Mouse (Mus musculus) c-Kit-negative CD71-positive TER-119-positive erythroid progenitor cells, embryonic 14.5 days (primary cell): ENCODE results near the gene Olfr548-ps1.

Experiments used
- DNase-seq: peaks from one replicate; pipeline ENCODE4 v3.0.0-alpha.2; 2013; ENCODE audit warnings: low read depth, low spot score

Gene Olfr548-ps1

DNA sequence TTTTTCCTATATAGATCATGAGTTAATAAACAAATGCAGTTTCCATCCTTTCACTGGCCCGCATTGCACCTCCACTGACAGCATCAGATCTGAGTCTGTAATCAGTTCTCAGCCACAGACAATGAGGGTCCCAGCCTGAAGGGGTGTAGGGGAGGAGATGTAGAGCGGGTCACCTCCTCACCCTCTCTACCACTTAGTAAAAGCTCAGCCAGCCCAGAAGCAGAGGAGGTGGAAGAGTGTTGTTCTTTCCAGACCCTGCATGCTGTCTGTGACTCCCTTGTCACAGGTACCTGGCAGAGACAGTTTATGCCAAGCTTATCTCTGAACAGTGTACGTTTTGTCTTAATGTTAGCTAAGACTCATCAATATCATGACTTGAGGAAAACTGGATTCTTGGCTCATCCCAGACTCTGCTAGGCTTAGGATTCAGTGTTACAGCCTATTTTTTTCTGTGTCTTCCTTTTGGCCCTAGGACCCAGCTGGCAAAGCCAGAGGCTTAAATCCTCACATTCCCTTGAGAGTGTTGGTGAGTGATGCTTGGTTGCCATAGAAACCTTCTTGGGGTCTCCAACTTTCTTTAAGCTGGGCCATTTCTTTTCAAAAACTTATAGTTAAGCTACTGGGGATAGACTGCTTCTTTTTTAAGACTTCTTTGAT is 32.6 kb downstream of the Olfr548-ps1 start:
- no peak for DNase-seq

DNA sequence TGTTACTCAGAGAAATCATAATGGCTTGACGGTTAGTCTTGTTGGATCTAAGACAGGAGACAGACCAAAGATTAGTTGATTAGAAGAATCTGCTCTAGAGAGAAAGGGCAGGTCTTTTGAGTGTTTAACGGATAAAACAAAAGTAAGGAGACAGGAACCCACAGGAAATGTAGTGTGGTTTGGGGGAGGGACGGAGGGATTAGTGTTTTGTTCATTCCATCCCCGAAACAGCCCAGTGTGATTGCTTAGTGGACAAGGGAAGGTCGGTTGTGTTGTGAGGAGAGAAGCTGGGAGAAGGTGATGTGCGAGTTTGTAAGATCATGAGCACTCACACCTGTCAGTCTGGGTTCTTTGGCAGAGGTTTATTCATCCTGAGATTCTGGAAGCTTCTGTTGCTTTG is 35.3 kb downstream of the Olfr548-ps1 start:
- DNase-seq, result no peak

DNA sequence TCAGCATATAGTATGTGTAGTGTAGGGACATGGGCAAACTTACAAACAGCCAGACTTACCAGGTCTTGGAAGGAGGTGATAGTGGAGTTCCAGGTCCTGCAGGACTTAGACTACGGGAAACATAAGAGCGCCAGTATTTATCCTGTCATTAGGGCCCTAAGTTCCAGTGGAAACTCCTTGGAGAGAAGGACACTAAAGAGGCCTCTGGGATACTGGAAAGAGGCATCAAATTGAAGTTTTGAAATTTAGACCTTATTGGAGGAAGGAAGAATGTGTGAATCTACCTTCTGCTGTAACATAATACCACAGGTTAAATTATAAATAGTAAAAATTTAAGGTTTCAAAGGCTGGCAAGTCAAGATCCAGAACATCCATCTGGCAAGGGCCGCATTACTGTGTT is 51.1 kb downstream of the Olfr548-ps1 start, which contains the start of gene Olfr551:
Gene Olfr551, minus strand, starts transcription at position 101 of the 400 bp plus-strand sequence.
- DNase-seq, result no peak
